Mouse (Mus musculus) limb, embryonic 15.5 days (tissue): ENCODE data around the gene Diaph2. TPM values are rescaled to one million over a fixed set of nuclear protein-coding genes. Genes with fewer than 3 reads are reported as not detected.
"Not testable (repeated sequence)": the region's sequence is repeated elsewhere in the genome, so short reads cannot be mapped to it uniquely, and the experiment has no call there.

Source experiments
- ATAC-seq: fragments of 200-750 bp; cut with Nextera tagmentation; 2 replicates; pipeline ENCODE4 v1.8.0; 2017; ENCODE audit warnings: low read depth, moderate TSS enrichment; ENCODE audit not compliant: insufficient number of reproducible peaks, low FRiP score, low TSS enrichment
- H3K27ac ChIP-seq: fragments of 300-500 bp; sonication (generic); 2 replicates; pipeline ENCODE4 v1.5.1; 2015; ENCODE audit warnings: moderate library complexity, mild to moderate bottlenecking, inconsistent platforms
- H3K27me3 ChIP-seq: fragments of 300-500 bp; sonication (generic); 2 replicates; pipeline ENCODE4 v1.6.1; 2015; ENCODE audit warnings: inconsistent platforms
- H3K36me3 ChIP-seq: fragments of 300-500 bp; sonication (generic); 2 replicates; pipeline ENCODE4 v1.6.1; 2015; ENCODE audit warnings: inconsistent platforms
- H3K4me1 ChIP-seq: fragments of 300-500 bp; sonication (generic); 2 replicates; pipeline ENCODE4 v1.6.1; 2015; ENCODE audit warnings: inconsistent platforms
- H3K4me2 ChIP-seq: fragments of 300-500 bp; sonication (generic); 2 replicates; pipeline ENCODE4 v1.6.1; 2015; ENCODE audit warnings: mild to moderate bottlenecking, inconsistent platforms
- H3K4me3 ChIP-seq: fragments of 300-500 bp; sonication (generic); 2 replicates; pipeline ENCODE4 v1.5.1; 2015; ENCODE audit warnings: mild to moderate bottlenecking, inconsistent platforms
- H3K9ac ChIP-seq: fragments of 300-500 bp; sonication (generic); 2 replicates; pipeline ENCODE4 v1.6.1; 2015; ENCODE audit warnings: inconsistent platforms
- H3K9me3 ChIP-seq: fragments of 300-500 bp; sonication (generic); 2 replicates; pipeline ENCODE4 v1.6.1; 2016; ENCODE audit warnings: inconsistent platforms
- WGBS: fragments of 180-500 bp; shearing (Covaris S2); methylation state at CpG from one replicate; pipeline ENCODE4 v1.1.7; 2015; 5-methylcytosine and 5-hydroxymethylcytosine counted together
- polyA plus RNA-seq: library from polyadenylated mRNA; unstranded; fragments of >200 nt; fragmentation: Nextera tagmentation; extraction: Ambion mirVana; gene quantifications from 2 replicates; pipeline ENCODE4 v1.2.1, GENCODE M21; 2015

Gene Diaph2
- polyA plus RNA-seq, 1 experiment from 2014 or later = 5.6 TPM

- no peak for ATAC-seq
These were observed 13.1 kb downstream of the Diaph2 start for GRCm38 (mm10) chrX:129762649-129763048.

GRCm38 (mm10) chrX:129765378-129765777, 15.8 kb downstream of the Diaph2 start:
- Histone ChIP-seq H3K36me3 (no peaks in the 10 kb centered on the region), H3K27me3 (no peaks in the 10 kb centered on the region), H3K9me3 (no peaks in the 10 kb centered on the region), H3K4me2 (no peak overlapping the region), H3K4me1 (no peaks in the 10 kb centered on the region), H3K27ac (no peak overlapping the region), H3K9ac (no peak overlapping the region), H3K4me3 (no peak overlapping the region)
- WGBS = 67% methylated on average over 2 of the region's 2 CpGs
- ATAC-seq = no peak

More at GRCm38 (mm10) chrX:129762649-129763048, 13.1 kb downstream of the Diaph2 start:
- no peak overlapping the region for H3K27ac ChIP-seq
- no peak overlapping the region for H3K4me2 ChIP-seq
- no peaks in the 10 kb centered on the region for H3K4me1 ChIP-seq
- no peak overlapping the region for H3K9ac ChIP-seq
- H3K36me3 ChIP-seq = no peaks in the 10 kb centered on the region
- no peaks in the 10 kb centered on the region for H3K9me3 ChIP-seq
- H3K4me3 ChIP-seq = no peak overlapping the region
- no peaks in the 10 kb centered on the region for H3K27me3 ChIP-seq
- 78% methylated on average over 2 of the region's 2 CpGs for WGBS

GRCm38 (mm10) chrX:129766811-129767210, 17.3 kb downstream of the Diaph2 start:
- H3K4me2 ChIP-seq = no peak overlapping the region
- no peak for ATAC-seq
- 57% methylated on average over 1 of the region's 1 CpGs for WGBS

GRCm38 (mm10) chrX:129770625-129771024, 21.1 kb downstream of the Diaph2 start:
- no peaks in the 10 kb centered on the region for H3K4me1 ChIP-seq
- H3K4me3 ChIP-seq = no peak overlapping the region
- H3K9ac ChIP-seq = no peak overlapping the region
- H3K9me3 ChIP-seq = no peaks in the 10 kb centered on the region
- no peak for ATAC-seq
- no peak overlapping the region for H3K4me2 ChIP-seq
- WGBS = 72% methylated on average over 2 of the region's 2 CpGs
- H3K27me3 ChIP-seq = no peaks in the 10 kb centered on the region
- no peak overlapping the region for H3K27ac ChIP-seq
- H3K36me3 ChIP-seq = no peaks in the 10 kb centered on the region

More at GRCm38 (mm10) chrX:129766811-129767210, 17.3 kb downstream of the Diaph2 start:
- no peaks in the 10 kb centered on the region for H3K36me3 ChIP-seq
- no peaks in the 10 kb centered on the region for H3K9me3 ChIP-seq
- no peak overlapping the region for H3K4me3 ChIP-seq
- H3K4me1 ChIP-seq = no peaks in the 10 kb centered on the region
- H3K27me3 ChIP-seq = no peaks in the 10 kb centered on the region
- no peak overlapping the region for H3K27ac ChIP-seq
- H3K9ac ChIP-seq = no peak overlapping the region

- 81% methylated on average over 11 of the region's 11 CpGs for WGBS
- Histone ChIP-seq H3K27ac (no peak overlapping the region), H3K9ac (no peak overlapping the region), H3K27me3 (no peaks in the 10 kb centered on the region), H3K4me2 (no peak overlapping the region), H3K4me1 (no peaks in the 10 kb centered on the region), H3K36me3 (no peaks in the 10 kb centered on the region), H3K4me3 (no peak overlapping the region), H3K9me3 (no peaks in the 10 kb centered on the region)
- ATAC-seq = no peak
These were observed 24.2 kb downstream of the Diaph2 start for GRCm38 (mm10) chrX:129773556-129774255.

GRCm38 (mm10) chrX:129774478-129774877, 24.9 kb downstream of the Diaph2 start:
- H3K4me1 ChIP-seq = no peaks in the 10 kb centered on the region
- H3K9ac ChIP-seq = no peak overlapping the region
- no peaks in the 10 kb centered on the region for H3K36me3 ChIP-seq
- no peak overlapping the region for H3K4me3 ChIP-seq
- ATAC-seq = no peak
- 38% methylated on average over 3 of the region's 3 CpGs for WGBS
- H3K4me2 ChIP-seq = no peak overlapping the region
- H3K27me3 ChIP-seq = no peaks in the 10 kb centered on the region
- H3K9me3 ChIP-seq = no peaks in the 10 kb centered on the region
- no peak overlapping the region for H3K27ac ChIP-seq

- no peaks in the 10 kb centered on the region for H3K27me3 ChIP-seq
- no peak overlapping the region for H3K27ac ChIP-seq
- no peaks in the 10 kb centered on the region for H3K9me3 ChIP-seq
- no peaks in the 10 kb centered on the region for H3K36me3 ChIP-seq
- H3K4me1 ChIP-seq = no peaks in the 10 kb centered on the region
- no peak overlapping the region for H3K4me2 ChIP-seq
- no peak overlapping the region for H3K9ac ChIP-seq
- ATAC-seq = no peak
- H3K4me3 ChIP-seq = no peak overlapping the region
- 63% methylated on average over 1 of the region's 1 CpGs for WGBS
These were observed 27.2 kb downstream of the Diaph2 start for GRCm38 (mm10) chrX:129776761-129777160.

GRCm38 (mm10) chrX:129777404-129777962, 27.9 kb downstream of the Diaph2 start:
- Histone ChIP-seq H3K27ac (no peak overlapping the region), H3K9ac (no peak overlapping the region), H3K4me1 (no peaks in the 10 kb centered on the region), H3K4me3 (no peak overlapping the region), H3K4me2 (no peak overlapping the region), H3K36me3 (no peaks in the 10 kb centered on the region), H3K9me3 (no peaks in the 10 kb centered on the region), H3K27me3 (no peaks in the 10 kb centered on the region)
- 84% methylated on average over 4 of the region's 4 CpGs for WGBS
- no peak for ATAC-seq

- Histone ChIP-seq H3K27me3 (no peaks in the 10 kb centered on the region), H3K4me1 (no peaks in the 10 kb centered on the region), H3K4me2 (no peak overlapping the region), H3K4me3 (no peak overlapping the region), H3K36me3 (no peaks in the 10 kb centered on the region), H3K27ac (no peak overlapping the region), H3K9me3 (no peaks in the 10 kb centered on the region), H3K9ac (no peak overlapping the region)
- WGBS = 78% methylated on average over 2 of the region's 2 CpGs
- ATAC-seq = no peak
These were observed 32.3 kb downstream of the Diaph2 start for GRCm38 (mm10) chrX:129781844-129782243.

GRCm38 (mm10) chrX:129784062-129784461, 34.5 kb downstream of the Diaph2 start:
- Histone ChIP-seq H3K27me3 (no peaks in the 10 kb centered on the region), H3K4me1 (no peaks in the 10 kb centered on the region), H3K9ac (no peak overlapping the region), H3K27ac (no peak overlapping the region), H3K4me2 (no peak overlapping the region), H3K9me3 (no peaks in the 10 kb centered on the region), H3K4me3 (no peak overlapping the region), H3K36me3 (no peaks in the 10 kb centered on the region)
- WGBS = 78% methylated on average over 5 of the region's 5 CpGs
- ATAC-seq = no peak

GRCm38 (mm10) chrX:129799920-129800319, 50.4 kb downstream of the Diaph2 start:
- H3K9me3 ChIP-seq, H3K9ac ChIP-seq, H3K27me3 ChIP-seq, H3K36me3 ChIP-seq, H3K4me3 ChIP-seq, H3K27ac ChIP-seq, H3K4me2 ChIP-seq, ATAC-seq, H3K4me1 ChIP-seq: not testable (repeated sequence)
- WGBS = 85% methylated on average over 2 of the region's 2 CpGs

GRCm38 (mm10) chrX:129831903-129832302, 82.4 kb downstream of the Diaph2 start:
- no peaks in the 10 kb centered on the region for H3K4me1 ChIP-seq
- no peak overlapping the region for H3K27ac ChIP-seq
- H3K9ac ChIP-seq = no peak overlapping the region
- no peak for ATAC-seq
- no peaks in the 10 kb centered on the region for H3K9me3 ChIP-seq
- H3K27me3 ChIP-seq = no peaks in the 10 kb centered on the region
- WGBS = 55% methylated on average over 2 of the region's 2 CpGs
- H3K4me3 ChIP-seq = no peak overlapping the region
- no peak overlapping the region for H3K4me2 ChIP-seq
- no peaks in the 10 kb centered on the region for H3K36me3 ChIP-seq
